Comparison of ENCODE assay signal across 8 mouse cellular contexts in genomic region chr10:88379013-88379885, GRCm38 (mm10). TPM values are rescaled to one million over a fixed set of nuclear protein-coding genes. Genes with fewer than 3 reads are reported as not detected.
DNase-seq lines count a peak whose midpoint lies in the region; ATAC-seq lines count a peak whose summit lies in the region.

TSS of gene Dram1 (minus strand) at chr10:88379080.
TSS of gene Gnptab (plus strand) at chr10:88379132.

- no peaks in the 10 kb centered on the region for H3K27me3 ChIP-seq in midbrain, embryonic 11.5 days (ENCODE audit: control insufficient read depth, insufficient read depth, low read length)

- H3K27ac ChIP-seq in midbrain, embryonic 11.5 days (ENCODE audit: low read depth, low read length) = no peak within 1 kb of the TSS; the same call in 1 of the 2 replicates

- H3K9ac ChIP-seq in midbrain, embryonic 11.5 days (ENCODE audit: low read length) = peak within 1 kb of the TSS; percentile 80

- H3K9me3 ChIP-seq in midbrain, embryonic 11.5 days (ENCODE audit: control insufficient read depth, low read length) = no peaks in the 10 kb centered on the region

- peak; percentile 72 for ATAC-seq in granulocyte monocyte progenitor cell, adult 5-6 weeks (replicated peaks; ENCODE audit: poor library complexity, severe bottlenecking)
- ATAC-seq in midbrain, embryonic 11.5 days (ENCODE audit: low FRiP score) = peak; percentile 85

- intact Hi-C loops in left cerebral cortex, postnatal 4 days (cut with DNase I) = loop anchor here (5.0 kb wide), 1 partner anchor 288 kb away; no protein-coding TSS in a partner anchor

- H3K36me3 ChIP-seq in midbrain, embryonic 11.5 days (ENCODE audit: control insufficient read depth, insufficient read depth, low read length) = no peaks in the 10 kb centered on the region

- peak; percentile 71 for DNase-seq in adrenal gland, adult 8-10 months
- DNase-seq in embryo, embryonic 9.5 days (ENCODE audit: extremely low spot score) = peak; percentile 85
- peak; percentile 81 for DNase-seq in kidney, adult 11 months
- DNase-seq in left cerebral cortex, postnatal 4 days = peak; percentile 83
- peak; percentile 99 for DNase-seq in midbrain, embryonic 11.5 days (ENCODE audit: low spot score, missing footprints)
- DNase-seq in right cerebral cortex, postnatal 4 days = peak; percentile 85
- DNase-seq in yolk sac, embryonic 10.5 days (ENCODE audit: low spot score) = peak; percentile 80

- H3K4me2 ChIP-seq in midbrain, embryonic 11.5 days = peak within 1 kb of the TSS; percentile 93

- H3K4me3 ChIP-seq in midbrain, embryonic 11.5 days (ENCODE audit: low read depth, low read length) = peak within 1 kb of the TSS; percentile 78

- WGBS in midbrain, embryonic 11.5 days = under 1% methylated on average over 77 of the region's 87 CpGs

- H3K4me1 ChIP-seq in midbrain, embryonic 11.5 days (ENCODE audit: control insufficient read depth, insufficient read depth, low read length) = no peaks in the 10 kb centered on the region; the same call in 1 of the 2 replicates

RNA-seq across cellular contexts. Expression of gene Dram1, which starts in this region (rescaled TPM):
- total RNA-seq in adrenal gland, adult 8-10 months (2022) = 10 to 100 TPM in 2 of 4 experiments, 1 to 10 TPM in 2; 9.3 to 26.6 (median 12.7) TPM
- 21.7 and 34.6 TPM in 2 replicates for total RNA-seq in granulocyte monocyte progenitor cell, adult 5-6 weeks (2014; fragmentation: Nextera tagmentation)
- 24.8 and 33.2 TPM in 2 replicates for total RNA-seq in granulocyte monocyte progenitor cell, adult 5-6 weeks (2017)
- 1 to 10 TPM; 1.6 to 2.1 TPM for total RNA-seq in left cerebral cortex, postnatal 4 days (2021)
- polyA plus RNA-seq in midbrain, embryonic 11.5 days (2014; fragmentation: Nextera tagmentation; extraction: Ambion mirVana) = 0.34 and 0.76 TPM in 2 replicates

RNA-seq across cellular contexts. Expression of gene Gnptab, which starts in this region (rescaled TPM):
- 10 to 100 TPM; 29.6 to 40.1 (median 34.0) TPM for total RNA-seq in adrenal gland, adult 8-10 months (2022)
- 80.5 and 85.2 TPM in 2 replicates for total RNA-seq in granulocyte monocyte progenitor cell, adult 5-6 weeks (2014; fragmentation: Nextera tagmentation)
- 53.4 and 62.9 TPM in 2 replicates for total RNA-seq in granulocyte monocyte progenitor cell, adult 5-6 weeks (2017)
- 10 to 100 TPM; 95.3 to 97.6 TPM for total RNA-seq in left cerebral cortex, postnatal 4 days (2021)
- polyA plus RNA-seq in midbrain, embryonic 11.5 days (2014; fragmentation: Nextera tagmentation; extraction: Ambion mirVana) = 6.5 and 7.0 TPM in 2 replicates
